Mouse (Mus musculus): ENCODE measurements around the gene Lrch2.
"Not testable (repeated sequence)": the region's sequence is repeated elsewhere in the genome, so short reads cannot be mapped to it uniquely, and the experiment has no call there.

The Lrch2 gene

GRCm38 (mm10) chrX:147553421-147554201 lies at the start of gene Lrch2:
Lrch2 (minus strand) TSS chrX:147554081.
- no peak for DNase-seq (ENCODE audit: low spot score in 2 of 2)

- DNase-seq (ENCODE audit: low spot score in 2 of 2): no peak
These were observed 12.7 kb downstream of the Lrch2 start for GRCm38 (mm10) chrX:147540934-147541870.

GRCm38 (mm10) chrX:147538377-147538776 lies 15.5 kb downstream of the Lrch2 start:
- no peak for DNase-seq (ENCODE audit: low spot score in 2 of 2)

- DNase-seq (ENCODE audit: low spot score in 2 of 2): not testable (repeated sequence)
These were observed 16.8 kb downstream of the Lrch2 start for GRCm38 (mm10) chrX:147537117-147537516.

- no peak for DNase-seq (ENCODE audit: low spot score in 2 of 2)
These were observed 18.3 kb downstream of the Lrch2 start for GRCm38 (mm10) chrX:147535616-147536015.

- no peak for DNase-seq (ENCODE audit: low spot score in 2 of 2)
These were observed 22.2 kb downstream of the Lrch2 start for GRCm38 (mm10) chrX:147531675-147532074.

GRCm38 (mm10) chrX:147527646-147528172 lies 26.2 kb downstream of the Lrch2 start:
- DNase-seq (ENCODE audit: low spot score in 2 of 2): no peak

- DNase-seq (ENCODE audit: low spot score in 2 of 2): no peak
These were observed 64.3 kb downstream of the Lrch2 start for GRCm38 (mm10) chrX:147489551-147489950.

- not testable (repeated sequence) for DNase-seq (ENCODE audit: low spot score in 2 of 2)
These were observed 100.3 kb downstream of the Lrch2 start, which contains the start of gene Vmn1r239-ps for GRCm38 (mm10) chrX:147453610-147454009. Vmn1r239-ps (minus strand) TSS chrX:147453710.

- no peak for DNase-seq (ENCODE audit: low spot score in 2 of 2)
These were observed 110.5 kb downstream of the Lrch2 start for GRCm38 (mm10) chrX:147443386-147443785.

- DNase-seq (ENCODE audit: low spot score in 2 of 2): no peak
These were observed 118.5 kb downstream of the Lrch2 start for GRCm38 (mm10) chrX:147435400-147435799.

GRCm38 (mm10) chrX:147429753-147430152 lies 124.1 kb downstream of the Lrch2 start:
- no peak for DNase-seq (ENCODE audit: low spot score in 2 of 2)

- no peak for DNase-seq (ENCODE audit: low spot score in 2 of 2)
These were observed 124.8 kb downstream of the Lrch2 start, which contains the start of gene Il13ra2 for GRCm38 (mm10) chrX:147429129-147429528. Il13ra2 (minus strand) TSS chrX:147429192.

All from spleen, postnatal 10 days (tissue).